Mouse (Mus musculus): Measurements from ENCODE around the gene Cnst.

DNA sequence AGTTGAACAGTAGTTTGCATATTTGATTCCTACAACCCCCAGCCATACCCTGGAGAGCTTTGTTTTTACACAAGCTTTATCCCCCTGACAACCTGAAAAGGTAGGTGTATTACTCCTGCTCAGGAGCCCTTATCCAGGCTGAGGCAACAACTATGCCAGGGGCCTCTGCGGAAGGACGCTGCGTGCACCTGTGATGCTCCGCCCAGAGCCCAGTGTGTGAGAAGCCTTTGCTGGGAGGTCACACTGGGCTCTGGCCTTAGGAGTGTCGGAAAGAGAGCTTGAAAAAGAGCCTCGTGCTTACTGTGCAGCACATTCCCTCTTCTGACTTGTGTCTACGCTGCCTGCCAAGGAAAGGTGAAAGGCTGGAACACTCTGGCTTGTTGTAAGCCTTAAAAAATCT lies 6.6 kb downstream of the Cnst start:
- TF ChIP-seq CTCF (IDR thresholded peaks at IDR 0.05; ENCODE audit: extremely low read depth, insufficient read length, insufficient replicate concordance, low read depth, low read length) (no peak), POLR2A (IDR thresholded peaks at IDR 0.05; ENCODE audit: low read depth, low read length) (no peak)

Data from small intestine, adult 2 months (tissue).